Mouse (Mus musculus) heart, postnatal 0 days (tissue): Measurements from ENCODE around the gene Atxn7l2. TPM values are rescaled to one million over a fixed set of nuclear protein-coding genes. Genes with fewer than 3 reads are reported as not detected.

Source experiments
- ATAC-seq: fragments of 200-750 bp; cut with Nextera tagmentation; 2 replicates; pipeline ENCODE4 v1.8.0; 2017; ENCODE audit warnings: low read depth, moderate number of reproducible peaks, moderate library complexity; ENCODE audit not compliant: insufficient read depth
- DNase-seq: peaks from one replicate; pipeline ENCODE4 v3.0.0-alpha.2; 2016; ENCODE audit warnings: low spot score
- H3K27ac ChIP-seq: fragments of 300-500 bp; sonication (generic); 2 replicates; pipeline ENCODE4 v1.5.1; 2014; ENCODE audit warnings: low read depth, mild to moderate bottlenecking
- H3K27me3 ChIP-seq: fragments of 300-500 bp; sonication (generic); 2 replicates; pipeline ENCODE4 v1.6.1; 2014; ENCODE audit warnings: low read length, mixed read lengths; ENCODE audit not compliant: control insufficient read depth, insufficient read depth
- H3K36me3 ChIP-seq: fragments of 300-500 bp; sonication (generic); replicated peaks from 2 replicates; pipeline ENCODE4 v1.6.1; 2014; ENCODE audit warnings: low read length, mixed read lengths; ENCODE audit not compliant: control insufficient read depth, insufficient read depth
- H3K4me1 ChIP-seq: fragments of 300-500 bp; sonication (generic); 2 replicates; pipeline ENCODE4 v1.6.1; 2014; ENCODE audit warnings: antibody characterized with exemption; ENCODE audit not compliant: control insufficient read depth, insufficient read depth
- H3K4me2 ChIP-seq: fragments of 300-500 bp; sonication (generic); 2 replicates; pipeline ENCODE4 v1.6.1; 2014; ENCODE audit warnings: low read depth, mild to moderate bottlenecking, low read length, moderate library complexity
- H3K4me3 ChIP-seq: fragments of 300-500 bp; sonication (generic); 2 replicates; pipeline ENCODE4 v1.5.1; 2014; ENCODE audit warnings: low read depth, low read length
- H3K9ac ChIP-seq: fragments of 300-500 bp; sonication (generic); replicated peaks from 2 replicates; pipeline ENCODE4 v1.6.1; 2014; ENCODE audit warnings: low read depth, low read length, mixed read lengths
- H3K9me3 ChIP-seq: fragments of 300-500 bp; sonication (generic); replicated peaks from 2 replicates; pipeline ENCODE4 v1.6.1; 2016; ENCODE audit warnings: low read length; ENCODE audit not compliant: control insufficient read depth
- CTCF ChIP-seq: IDR thresholded peaks from 2 replicates; pipeline ENCODE4 v1.5.1; 2016; ENCODE audit warnings: antibody characterized with exemption, control low read depth, low read depth
- EP300 ChIP-seq: IDR thresholded peaks from 2 replicates; pipeline ENCODE4 v1.6.1; 2016; ENCODE audit warnings: antibody characterized with exemption, low read depth
- WGBS: fragments of 180-500 bp; shearing (Covaris S2); extraction: QIAGEN DNeasy Blood & Tissue Kit; methylation state at CpG from one replicate; pipeline ENCODE4 v1.1.7; 2014; 5-methylcytosine and 5-hydroxymethylcytosine counted together
- polyA plus RNA-seq: library from polyadenylated mRNA; unstranded; fragments of >200 nt; fragmentation: Nextera tagmentation; extraction: Ambion mirVana; gene quantifications from 2 replicates; pipeline ENCODE4 v1.2.1, GENCODE M21; 2015
- total RNA-seq: library from RNA; depleted of rRNA; stranded (reverse); fragments of >200 nt; gene quantifications from 2 replicates; pipeline ENCODE4 v1.2.3, GENCODE M21; 2014; ENCODE audit warnings: low replicate concordance; rRNA removed

The Atxn7l2 gene
- total and polyA plus RNA-seq, 2 experiments from 2014 or later: 3.1 to 4.1 TPM

GRCm38 (mm10) chr3:108154656-108155055 is 56.1 kb downstream of the Atxn7l2 start, which contains the start of gene Gpr61:
Gene Gpr61 (minus strand): TSS chr3:108154882.
- H3K9ac ChIP-seq: no peak within 1 kb of the TSS
- no peaks in the 10 kb centered on the region for H3K36me3 ChIP-seq
- no peak for DNase-seq
- H3K4me2 ChIP-seq: no peak within 1 kb of the TSS
- no peak within 1 kb of the TSS for H3K4me3 ChIP-seq
- no peaks in the 10 kb centered on the region for H3K9me3 ChIP-seq
- no peak within 1 kb of the TSS for H3K27ac ChIP-seq
- TF ChIP-seq CTCF (no peak), EP300 (no peak)
- no peaks in the 10 kb centered on the region for H3K27me3 ChIP-seq
- no peak for ATAC-seq
- peaks cover 14% of the 10 kb centered on the region for H3K4me1 ChIP-seq
- 38% methylated on average over 4 of the region's 4 CpGs for WGBS

- 86% methylated on average over 3 of the region's 3 CpGs for WGBS
- Histone ChIP-seq H3K27ac (no peak overlapping the region), H3K4me2 (no peak overlapping the region), H3K9me3 (no peaks in the 10 kb centered on the region), H3K36me3 (no peaks in the 10 kb centered on the region), H3K4me3 (no peak overlapping the region), H3K9ac (no peak overlapping the region), H3K4me1 (peaks cover 2% of the 10 kb centered on the region; the same call in 1 of the 2 replicates), H3K27me3 (no peaks in the 10 kb centered on the region)
- no peak for TF ChIP-seq CTCF
- TF ChIP-seq EP300: no peak
- DNase-seq: no peak
- ATAC-seq: no peak
Measured at GRCm38 (mm10) chr3:108152290-108152689, 58.4 kb downstream of the Atxn7l2 start.

Other genes with a start within 250 kb of the Atxn7l2 start
- not detected in 2 replicates for gene Gstm3, start 241.7 kb downstream of the Atxn7l2 start, total RNA-seq
- gene Gstm3, start 241.7 kb downstream of the Atxn7l2 start, polyA plus RNA-seq: not detected in 2 replicates
- 69.6 and 95.4 TPM in 2 replicates for gene Gstm2, start 224.5 kb downstream of the Atxn7l2 start, total RNA-seq
- gene Gstm2, start 224.5 kb downstream of the Atxn7l2 start, polyA plus RNA-seq: 94.2 and 97.9 TPM in 2 replicates
- gene Gstm1, start 193.0 kb downstream of the Atxn7l2 start, total RNA-seq: 99.4 and 111 TPM in 2 replicates
- gene Gstm1, start 193.0 kb downstream of the Atxn7l2 start, polyA plus RNA-seq: 132 and 136 TPM in 2 replicates
- 3.6 and 10.9 TPM in 2 replicates for gene Gstm4, start 166.0 kb downstream of the Atxn7l2 start, total RNA-seq
- 17.6 and 17.9 TPM in 2 replicates for gene Gstm4, start 166.0 kb downstream of the Atxn7l2 start, polyA plus RNA-seq
- 17.3 and 77.9 TPM in 2 replicates for gene Ampd2, start 124.3 kb downstream of the Atxn7l2 start, total RNA-seq
- gene Ampd2, start 124.3 kb downstream of the Atxn7l2 start, polyA plus RNA-seq: 12.7 and 12.8 TPM in 2 replicates
- 0.19 TPM in 1 of 2 replicates, not detected in the other for gene Gnat2, start 118.1 kb downstream of the Atxn7l2 start, total RNA-seq
- 0.45 and 1.1 TPM in 2 replicates for gene Gnat2, start 118.1 kb downstream of the Atxn7l2 start, polyA plus RNA-seq
- gene Gnai3, start 64.8 kb downstream of the Atxn7l2 start, total RNA-seq: 30.2 and 41.0 TPM in 2 replicates
- gene Gnai3, start 64.8 kb downstream of the Atxn7l2 start, polyA plus RNA-seq: 35.8 and 37.4 TPM in 2 replicates
- gene Gpr61, start 56.1 kb downstream of the Atxn7l2 start, total RNA-seq: 0.04 TPM in 1 of 2 replicates, not detected in the other
- gene Gpr61, start 56.1 kb downstream of the Atxn7l2 start, polyA plus RNA-seq: 0.05 and 0.11 TPM in 2 replicates
- gene Amigo1, start 24.6 kb downstream of the Atxn7l2 start, total RNA-seq: 5.0 and 11.9 TPM in 2 replicates
- gene Amigo1, start 24.6 kb downstream of the Atxn7l2 start, polyA plus RNA-seq: 3.5 and 3.8 TPM in 2 replicates
- gene Cyb561d1, start 9.7 kb downstream of the Atxn7l2 start, total RNA-seq: 4.0 and 4.7 TPM in 2 replicates
- gene Cyb561d1, start 9.7 kb downstream of the Atxn7l2 start, polyA plus RNA-seq: 3.4 and 3.5 TPM in 2 replicates
- 1.8 and 2.0 TPM in 2 replicates for gene Sypl2, start 15.7 kb upstream of the Atxn7l2 start, total RNA-seq
- gene Sypl2, start 15.7 kb upstream of the Atxn7l2 start, polyA plus RNA-seq: 0.56 and 0.65 TPM in 2 replicates
- gene Psma5, start 46.0 kb upstream of the Atxn7l2 start, total RNA-seq: 82.6 and 104 TPM in 2 replicates
- 177 and 180 TPM in 2 replicates for gene Psma5, start 46.0 kb upstream of the Atxn7l2 start, polyA plus RNA-seq
- 33.5 and 34.4 TPM in 2 replicates for gene Sort1, start 73.1 kb upstream of the Atxn7l2 start, total RNA-seq
- gene Sort1, start 73.1 kb upstream of the Atxn7l2 start, polyA plus RNA-seq: 6.7 and 7.4 TPM in 2 replicates
- gene Mybphl, start 154.0 kb upstream of the Atxn7l2 start, total RNA-seq: 49.3 and 60.6 TPM in 2 replicates
- 90.0 and 123 TPM in 2 replicates for gene Mybphl, start 154.0 kb upstream of the Atxn7l2 start, polyA plus RNA-seq
- 8.4 and 17.5 TPM in 2 replicates for gene Psrc1, start 172.9 kb upstream of the Atxn7l2 start, total RNA-seq
- gene Psrc1, start 172.9 kb upstream of the Atxn7l2 start, polyA plus RNA-seq: 5.0 and 5.4 TPM in 2 replicates
- 3.5 and 5.5 TPM in 2 replicates for gene Celsr2, start 204.6 kb upstream of the Atxn7l2 start, total RNA-seq
- gene Celsr2, start 204.6 kb upstream of the Atxn7l2 start, polyA plus RNA-seq: 1.2 and 1.9 TPM in 2 replicates
- gene Sars, start 234.3 kb upstream of the Atxn7l2 start, total RNA-seq: 40.3 and 55.3 TPM in 2 replicates
- 74.4 and 77.7 TPM in 2 replicates for gene Sars, start 234.3 kb upstream of the Atxn7l2 start, polyA plus RNA-seq